Mouse (Mus musculus): ENCODE data around the gene Ddrgk1. TPM values are rescaled to one million over a fixed set of nuclear protein-coding genes. Genes with fewer than 3 reads are reported as not detected.

Ddrgk1 gene
- polyA plus RNA-seq, 1 experiment from 2014 or later: 48.3 TPM

DNA sequence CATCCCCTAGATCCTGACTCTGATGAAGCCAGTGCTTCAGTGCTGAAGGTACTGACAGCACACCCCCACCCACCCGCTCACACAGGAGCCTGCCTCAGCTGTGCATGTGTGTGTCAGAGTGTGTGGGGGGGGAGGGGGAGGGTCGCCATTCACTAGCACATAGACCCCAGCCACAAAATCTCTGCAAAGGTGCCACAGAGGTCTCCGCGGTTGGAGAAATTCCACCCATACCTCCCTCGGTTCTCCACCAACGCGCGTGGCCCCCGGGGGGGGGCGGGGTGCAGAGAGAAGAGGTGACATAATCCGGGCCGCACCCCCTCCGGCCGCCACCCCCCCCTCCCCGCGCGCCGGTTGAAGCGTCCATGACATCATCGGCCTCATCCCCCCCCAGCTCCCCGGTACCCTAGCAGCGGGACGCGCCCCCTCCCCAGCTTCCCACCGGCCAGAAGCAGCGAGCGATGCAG is 22.2 kb downstream of the Ddrgk1 start:
- Histone ChIP-seq H3K27ac (ENCODE audit: low read length) (peak overlapping the region; percentile 39; the same call in 1 of the 2 replicates), H3K4me2 (ENCODE audit: low read depth, low read length) (peak overlapping the region; percentile 99), H3K36me3 (ENCODE audit: control insufficient read depth, insufficient read depth) (no peaks in the 10 kb centered on the region), H3K27me3 (ENCODE audit: control insufficient read depth, insufficient read depth, low read depth, low read length) (peaks cover 19% of the 10 kb centered on the region), H3K9ac (ENCODE audit: low read depth, low read length) (peak overlapping the region; percentile 77), H3K4me3 (ENCODE audit: low read depth, low read length) (peak overlapping the region; percentile 73), H3K9me3 (replicated peaks; ENCODE audit: control insufficient read depth, low read length) (no peaks in the 10 kb centered on the region), H3K4me1 (ENCODE audit: control insufficient read depth, low read depth, low read length) (peaks cover 12% of the 10 kb centered on the region)
- ATAC-seq (ENCODE audit: low read depth): no peak
- 2% methylated on average over 24 of the region's 27 CpGs for WGBS (ENCODE audit: insufficient replicate concordance)

DNA sequence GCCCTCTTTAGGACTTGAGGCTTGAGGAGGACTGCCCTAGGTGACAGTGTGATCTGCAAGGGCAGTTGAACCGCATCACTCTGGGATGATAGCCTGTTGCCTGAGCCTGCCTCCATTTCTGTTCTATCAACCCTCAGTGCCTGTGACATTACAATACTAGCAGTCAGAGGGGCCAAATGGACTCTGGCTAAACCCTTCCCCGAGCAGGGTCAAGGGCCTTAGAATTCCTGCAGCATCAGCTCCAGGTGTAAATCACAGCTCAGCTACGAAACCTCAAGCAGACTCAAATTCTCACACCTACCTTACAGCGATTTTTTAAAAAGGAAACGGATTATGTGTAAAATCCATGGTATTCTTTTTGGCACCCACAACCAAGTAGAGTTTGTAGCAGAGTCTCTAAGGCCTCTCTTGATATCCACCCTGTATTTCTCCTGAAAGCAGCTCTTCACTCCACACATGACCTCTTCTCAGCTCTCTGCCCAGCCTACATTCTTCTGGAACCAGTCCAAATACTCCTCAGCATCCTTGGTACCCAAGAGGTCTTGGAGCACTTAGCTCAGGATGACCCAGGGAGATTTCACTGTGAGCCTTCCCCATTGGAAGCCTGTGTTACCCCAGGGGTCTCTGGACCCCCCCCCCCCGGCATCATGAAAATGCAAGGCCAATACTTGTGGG is 23.0 kb downstream of the Ddrgk1 start:
- no peak overlapping the region for H3K4me2 ChIP-seq (ENCODE audit: low read depth, low read length)
- H3K9me3 ChIP-seq (replicated peaks; ENCODE audit: control insufficient read depth, low read length): no peaks in the 10 kb centered on the region
- H3K27ac ChIP-seq (ENCODE audit: low read length): no peak overlapping the region
- peaks cover 26% of the 10 kb centered on the region for H3K27me3 ChIP-seq (ENCODE audit: control insufficient read depth, insufficient read depth, low read depth, low read length)
- H3K9ac ChIP-seq (ENCODE audit: low read depth, low read length): no peak overlapping the region
- no peak overlapping the region for H3K4me3 ChIP-seq (ENCODE audit: low read depth, low read length)
- no peaks in the 10 kb centered on the region for H3K36me3 ChIP-seq (ENCODE audit: control insufficient read depth, insufficient read depth)
- ATAC-seq (ENCODE audit: low read depth): no peak
- H3K4me1 ChIP-seq (ENCODE audit: control insufficient read depth, low read depth, low read length): peaks cover 12% of the 10 kb centered on the region
- WGBS (ENCODE audit: insufficient replicate concordance): 46% methylated on average over 6 of the region's 6 CpGs

DNA sequence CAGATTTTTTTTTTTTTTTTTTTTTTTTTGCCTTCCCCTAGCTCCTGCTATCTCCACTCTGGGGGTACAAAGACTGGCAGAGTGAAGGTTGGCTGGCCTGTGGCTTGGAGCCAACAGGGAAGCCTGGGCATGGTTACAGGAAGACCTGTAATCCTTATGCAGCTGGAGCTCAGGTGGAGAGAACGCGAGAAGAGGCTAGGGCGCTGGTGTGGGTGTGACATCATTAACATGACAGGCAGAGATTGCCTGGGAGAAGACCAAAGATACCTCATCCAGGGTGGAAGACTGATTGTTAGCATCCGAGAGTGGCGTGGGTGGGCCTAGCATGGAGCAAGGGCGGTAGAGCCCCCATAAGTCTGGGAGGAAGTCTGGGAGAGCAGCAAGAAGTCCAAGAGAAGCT is 25.2 kb downstream of the Ddrgk1 start:
- no peak overlapping the region for H3K27ac ChIP-seq (ENCODE audit: low read length)
- no peak overlapping the region for H3K4me3 ChIP-seq (ENCODE audit: low read depth, low read length)
- no peak overlapping the region for H3K4me2 ChIP-seq (ENCODE audit: low read depth, low read length)
- no peak for ATAC-seq (ENCODE audit: low read depth)
- no peaks in the 10 kb centered on the region for H3K36me3 ChIP-seq (ENCODE audit: control insufficient read depth, insufficient read depth)
- H3K9ac ChIP-seq (ENCODE audit: low read depth, low read length): no peak overlapping the region
- WGBS (ENCODE audit: insufficient replicate concordance): 78% methylated on average over 6 of the region's 6 CpGs
- H3K4me1 ChIP-seq (ENCODE audit: control insufficient read depth, low read depth, low read length): peaks cover 26% of the 10 kb centered on the region
- no peaks in the 10 kb centered on the region for H3K9me3 ChIP-seq (replicated peaks; ENCODE audit: control insufficient read depth, low read length)
- peaks cover 48% of the 10 kb centered on the region for H3K27me3 ChIP-seq (ENCODE audit: control insufficient read depth, insufficient read depth, low read depth, low read length)

DNA sequence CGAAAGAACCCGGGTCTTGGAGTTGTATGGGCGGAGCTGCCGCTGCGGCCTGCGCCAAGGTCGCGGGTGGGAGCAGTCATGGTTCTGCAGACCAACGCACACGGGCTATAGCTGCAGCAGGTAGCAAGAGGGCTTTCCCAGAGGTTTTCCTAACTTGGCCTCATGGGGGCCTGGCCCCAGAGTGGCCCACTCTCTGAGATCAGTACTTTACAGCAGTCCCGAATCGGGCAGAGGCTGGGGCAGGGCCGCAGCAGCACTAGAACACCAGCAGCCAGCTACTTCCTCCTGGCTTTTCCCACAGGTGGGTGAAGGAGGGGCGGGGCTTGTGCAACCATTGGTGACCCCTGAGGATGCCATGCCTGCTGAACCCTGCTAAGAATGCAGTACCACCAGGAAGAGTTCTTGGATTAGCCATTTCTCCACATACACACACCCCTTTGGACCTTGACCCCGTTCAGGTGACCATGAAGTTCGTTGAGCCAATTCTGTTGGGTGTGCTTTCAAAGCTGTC is 26.3 kb downstream of the Ddrgk1 start:
- Histone ChIP-seq H3K27me3 (ENCODE audit: control insufficient read depth, insufficient read depth, low read depth, low read length) (peaks cover 57% of the 10 kb centered on the region), H3K4me1 (ENCODE audit: control insufficient read depth, low read depth, low read length) (peaks cover 23% of the 10 kb centered on the region), H3K4me2 (ENCODE audit: low read depth, low read length) (peak overlapping the region; percentile 43), H3K9ac (ENCODE audit: low read depth, low read length) (0 out of 2 replicates have a peak overlapping the region, but pooled peaks have one; percentile 12), H3K4me3 (ENCODE audit: low read depth, low read length) (peak overlapping the region; percentile 19; the same call in 1 of the 2 replicates), H3K9me3 (replicated peaks; ENCODE audit: control insufficient read depth, low read length) (no peaks in the 10 kb centered on the region), H3K36me3 (ENCODE audit: control insufficient read depth, insufficient read depth) (no peaks in the 10 kb centered on the region), H3K27ac (ENCODE audit: low read length) (peak overlapping the region; percentile 57)
- no peak for ATAC-seq (ENCODE audit: low read depth)
- WGBS (ENCODE audit: insufficient replicate concordance): 31% methylated on average over 16 of the region's 16 CpGs

DNA sequence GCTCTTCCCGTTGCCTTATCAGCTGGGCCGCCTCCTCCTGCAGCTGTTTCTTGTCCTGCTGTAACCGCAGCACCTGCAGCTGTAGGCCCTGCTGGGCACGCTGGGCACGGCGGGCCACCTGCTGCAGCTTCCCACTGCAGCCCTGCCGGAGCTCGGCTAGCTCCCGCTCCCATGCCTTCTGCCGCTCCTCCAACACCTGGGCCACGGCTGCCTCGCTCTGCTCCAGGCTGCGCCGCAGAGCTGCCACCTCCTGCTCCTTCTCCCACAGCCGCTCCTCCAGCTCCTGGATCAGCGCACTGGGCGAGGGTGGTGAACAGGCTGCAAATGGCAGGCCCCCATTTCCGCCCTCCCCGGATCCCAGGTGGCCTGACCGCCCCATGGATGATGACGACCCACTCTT is 28.6 kb downstream of the Ddrgk1 start:
- peaks cover 14% of the 10 kb centered on the region for H3K4me1 ChIP-seq (ENCODE audit: control insufficient read depth, low read depth, low read length)
- ATAC-seq (ENCODE audit: low read depth): peak; percentile 55
- 16% methylated on average over 21 of the region's 21 CpGs for WGBS (ENCODE audit: insufficient replicate concordance)

DNA sequence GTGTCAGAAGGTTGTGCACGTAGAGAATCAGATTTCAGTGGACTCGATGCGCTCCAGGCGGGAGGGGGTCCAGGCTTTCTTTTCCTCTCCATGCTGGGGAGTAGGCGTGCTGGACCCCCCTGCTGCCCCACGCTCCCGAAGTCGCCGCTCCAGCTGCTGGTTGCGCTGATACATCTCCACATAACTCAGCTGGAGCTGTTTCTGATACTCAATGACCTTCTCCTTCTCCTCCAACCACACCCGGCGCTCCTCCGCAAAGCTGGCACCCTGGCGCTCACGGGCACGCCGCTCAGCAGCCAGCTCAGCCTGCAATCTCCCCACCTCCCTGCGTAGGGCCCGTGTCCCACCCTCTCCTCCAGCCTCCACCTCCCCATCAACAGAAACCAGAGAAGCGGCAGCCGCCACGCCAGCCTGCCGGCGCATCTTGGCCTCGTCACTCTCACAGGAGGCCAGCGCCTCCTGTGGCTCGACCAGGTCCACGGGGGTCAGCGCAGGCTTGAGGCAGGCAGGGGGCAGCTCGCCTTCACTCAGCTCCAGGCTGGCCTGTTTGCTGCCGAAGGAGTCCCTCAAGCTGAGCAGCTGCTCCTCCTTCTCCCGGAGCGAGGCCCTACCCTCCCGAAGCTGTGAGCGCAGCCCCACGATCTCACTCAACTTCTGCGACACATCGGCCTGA is 29.6 kb downstream of the Ddrgk1 start:
- Histone ChIP-seq H3K36me3 (ENCODE audit: control insufficient read depth, insufficient read depth) (no peaks in the 10 kb centered on the region), H3K4me2 (ENCODE audit: low read depth, low read length) (peak overlapping the region; percentile 46), H3K27me3 (ENCODE audit: control insufficient read depth, insufficient read depth, low read depth, low read length) (peaks cover 55% of the 10 kb centered on the region), H3K4me3 (ENCODE audit: low read depth, low read length) (peak overlapping the region; percentile 35), H3K27ac (ENCODE audit: low read length) (no peak overlapping the region), H3K9ac (ENCODE audit: low read depth, low read length) (no peak overlapping the region; the same call in 1 of the 2 replicates), H3K4me1 (ENCODE audit: control insufficient read depth, low read depth, low read length) (peaks cover 14% of the 10 kb centered on the region), H3K9me3 (replicated peaks; ENCODE audit: control insufficient read depth, low read length) (no peaks in the 10 kb centered on the region)
- ATAC-seq (ENCODE audit: low read depth): no peak
- 5% methylated on average over 38 of the region's 38 CpGs for WGBS (ENCODE audit: insufficient replicate concordance)

More for the DNA sequence above, 28.6 kb downstream of the Ddrgk1 start:
- H3K4me3 ChIP-seq (ENCODE audit: low read depth, low read length): no peak overlapping the region
- H3K27ac ChIP-seq (ENCODE audit: low read length): no peak overlapping the region
- no peaks in the 10 kb centered on the region for H3K9me3 ChIP-seq (replicated peaks; ENCODE audit: control insufficient read depth, low read length)
- H3K27me3 ChIP-seq (ENCODE audit: control insufficient read depth, insufficient read depth, low read depth, low read length): peaks cover 59% of the 10 kb centered on the region
- H3K4me2 ChIP-seq (ENCODE audit: low read depth, low read length): peak overlapping the region; percentile 46; the same call in 1 of the 2 replicates
- H3K9ac ChIP-seq (ENCODE audit: low read depth, low read length): no peak overlapping the region
- H3K36me3 ChIP-seq (ENCODE audit: control insufficient read depth, insufficient read depth): no peaks in the 10 kb centered on the region

DNA sequence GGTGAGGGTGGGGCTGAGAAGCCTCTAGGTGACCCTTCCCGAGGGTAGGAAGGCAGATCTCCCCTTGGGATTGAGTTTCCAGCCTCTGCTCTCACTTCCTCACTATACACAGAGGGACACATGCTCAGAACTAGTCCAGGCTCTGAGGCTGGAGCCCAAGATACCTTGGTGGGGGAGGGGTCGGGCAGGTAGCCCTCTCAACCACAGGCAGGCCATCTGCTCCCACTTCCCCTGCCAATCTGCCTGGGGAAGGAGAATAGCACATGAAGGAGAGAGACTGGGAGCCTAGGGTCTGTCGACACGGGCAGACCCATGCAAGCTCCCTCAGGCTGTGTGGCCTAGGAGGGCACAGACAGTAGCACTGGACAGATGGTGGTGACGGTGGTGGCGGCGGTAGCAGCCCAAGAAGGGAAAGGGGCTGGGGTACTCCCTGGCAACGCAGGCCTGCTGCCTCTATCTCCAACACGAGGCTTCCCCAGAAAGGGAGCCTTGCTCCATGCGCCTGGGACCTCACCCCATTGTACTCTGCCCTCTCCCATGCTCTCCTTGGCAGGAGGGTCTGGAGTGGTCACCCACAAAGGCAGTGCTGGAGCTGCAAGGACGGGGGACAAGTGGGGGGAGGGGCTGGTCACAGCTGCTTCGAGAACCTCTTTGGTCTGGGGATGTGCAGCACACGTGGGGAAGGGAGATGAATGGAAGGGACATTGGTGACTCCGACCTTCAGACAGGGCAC is 30.3 kb downstream of the Ddrgk1 start:
- peaks cover 55% of the 10 kb centered on the region for H3K27me3 ChIP-seq (ENCODE audit: control insufficient read depth, insufficient read depth, low read depth, low read length)
- H3K9ac ChIP-seq (ENCODE audit: low read depth, low read length): no peak overlapping the region
- WGBS (ENCODE audit: insufficient replicate concordance): 30% methylated on average over 14 of the region's 14 CpGs
- peaks cover 14% of the 10 kb centered on the region for H3K4me1 ChIP-seq (ENCODE audit: control insufficient read depth, low read depth, low read length)
- no peak for ATAC-seq (ENCODE audit: low read depth)
- no peak overlapping the region for H3K4me3 ChIP-seq (ENCODE audit: low read depth, low read length)
- H3K27ac ChIP-seq (ENCODE audit: low read length): no peak overlapping the region
- no peaks in the 10 kb centered on the region for H3K36me3 ChIP-seq (ENCODE audit: control insufficient read depth, insufficient read depth)
- H3K9me3 ChIP-seq (replicated peaks; ENCODE audit: control insufficient read depth, low read length): no peaks in the 10 kb centered on the region
- no peak overlapping the region for H3K4me2 ChIP-seq (ENCODE audit: low read depth, low read length)

DNA sequence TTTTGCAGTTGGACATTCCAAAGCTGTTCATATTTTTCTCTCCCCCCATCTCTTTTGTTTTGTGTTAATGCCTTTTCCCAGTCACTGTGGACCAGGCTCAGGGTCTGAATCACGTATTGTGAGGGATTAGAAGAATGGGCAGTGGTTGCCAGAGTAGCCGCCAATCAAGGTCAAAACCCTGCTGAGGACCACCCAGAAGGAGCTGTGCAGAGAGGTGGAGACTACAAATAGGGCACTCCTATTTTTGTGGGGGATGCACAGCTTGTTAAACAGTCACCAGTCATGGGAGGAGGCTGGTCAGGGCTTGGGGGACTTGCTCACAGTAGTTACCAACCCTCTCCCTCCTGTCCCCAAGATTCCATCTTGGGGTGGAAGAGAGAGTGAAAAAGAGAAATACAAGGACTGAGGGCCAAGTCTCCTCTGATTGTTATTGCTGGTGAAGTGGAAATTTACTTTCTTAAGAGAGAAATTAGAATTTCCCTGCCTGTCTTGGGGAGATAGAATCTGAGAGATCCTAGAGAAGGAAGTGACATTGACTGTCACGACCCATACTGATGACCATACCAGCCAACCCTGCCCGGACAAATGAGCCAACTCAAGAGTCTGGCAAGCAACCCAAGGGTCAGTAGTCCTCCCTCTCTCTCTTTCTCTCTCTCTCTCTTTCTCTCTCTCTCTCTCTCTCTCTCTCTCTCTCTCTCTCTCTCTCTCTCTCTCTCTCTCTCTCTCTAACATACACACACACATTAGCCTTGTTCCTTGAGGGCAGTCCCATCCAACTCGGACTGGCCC is 31.4 kb downstream of the Ddrgk1 start:
- H3K9me3 ChIP-seq (replicated peaks; ENCODE audit: control insufficient read depth, low read length): no peaks in the 10 kb centered on the region
- ATAC-seq (ENCODE audit: low read depth): no peak
- H3K4me3 ChIP-seq (ENCODE audit: low read depth, low read length): no peak overlapping the region
- H3K27ac ChIP-seq (ENCODE audit: low read length): no peak overlapping the region
- no peaks in the 10 kb centered on the region for H3K36me3 ChIP-seq (ENCODE audit: control insufficient read depth, insufficient read depth)
- H3K4me2 ChIP-seq (ENCODE audit: low read depth, low read length): no peak overlapping the region
- WGBS (ENCODE audit: insufficient replicate concordance): 53% methylated on average over 5 of the region's 5 CpGs
- no peak overlapping the region for H3K9ac ChIP-seq (ENCODE audit: low read depth, low read length)
- H3K4me1 ChIP-seq (ENCODE audit: control insufficient read depth, low read depth, low read length): peaks cover 22% of the 10 kb centered on the region
- H3K27me3 ChIP-seq (ENCODE audit: control insufficient read depth, insufficient read depth, low read depth, low read length): peaks cover 53% of the 10 kb centered on the region
